Mouse (Mus musculus) myocyte (in vitro differentiated cells): ENCODE results near the gene Vps13c.

Experiments used
- E2F4 ChIP-seq: IDR thresholded peaks from one replicate; pipeline ENCODE4 v1.6.1; 2011; ENCODE audit warnings: mild to moderate bottlenecking, control low read depth, moderate library complexity; ENCODE audit not compliant: insufficient read depth
- MAX ChIP-seq: IDR thresholded peaks from one replicate; pipeline ENCODE4 v1.6.1; 2011; ENCODE audit warnings: low read depth, mild to moderate bottlenecking, control low read depth
- MYOD1 ChIP-seq, 3 experiments: IDR thresholded peaks; one replicate each; pipeline ENCODE4 v1.6.1; 2011; ENCODE audit warnings: control low read depth in 2 of 3, low read depth in 2 of 3, mild to moderate bottlenecking in 2 of 3, moderate library complexity in 1 of 3; ENCODE audit not compliant: insufficient read length in 2 of 3, control insufficient read depth in 1 of 3
- MYOG ChIP-seq, 3 experiments: IDR thresholded peaks; one replicate each; pipeline ENCODE4 v1.6.1; 2011; ENCODE audit warnings: control low read depth in 2 of 3, low read depth in 2 of 3, mild to moderate bottlenecking in 2 of 3; ENCODE audit not compliant: insufficient read length in 2 of 3, control insufficient read depth in 1 of 3, insufficient read depth in 1 of 3
- POLR2A ChIP-seq: IDR thresholded peaks from one replicate; pipeline ENCODE4 v1.6.1; 2011; ENCODE audit warnings: low read depth, mild to moderate bottlenecking, control low read depth, moderate library complexity; ENCODE audit not compliant: insufficient read length
- POLR2AphosphoS2 ChIP-seq: IDR thresholded peaks from one replicate; pipeline ENCODE4 v1.6.1; 2011; ENCODE audit warnings: low read depth, control low read depth; ENCODE audit not compliant: insufficient read length
- REST ChIP-seq: IDR thresholded peaks from one replicate; pipeline ENCODE4 v1.6.1; 2011; ENCODE audit warnings: mild to moderate bottlenecking, control low read depth, moderate library complexity; ENCODE audit not compliant: insufficient read depth, insufficient read length
- SRF ChIP-seq: IDR thresholded peaks from one replicate; pipeline ENCODE4 v1.6.1; 2011; ENCODE audit warnings: low read depth; ENCODE audit not compliant: control insufficient read depth, insufficient read length
- TCF12 ChIP-seq: IDR thresholded peaks from one replicate; pipeline ENCODE4 v1.6.1; 2011; ENCODE audit warnings: mild to moderate bottlenecking, control low read depth; ENCODE audit not compliant: poor library complexity, insufficient read depth, severe bottlenecking
- TCF3 ChIP-seq: IDR thresholded peaks from one replicate; pipeline ENCODE4 v1.6.1; 2011; ENCODE audit warnings: low read depth, control low read depth; ENCODE audit not compliant: insufficient read length
- USF1 ChIP-seq: IDR thresholded peaks from one replicate; pipeline ENCODE4 v1.6.1; 2011; ENCODE audit warnings: low read depth, mild to moderate bottlenecking, control low read depth, moderate library complexity

DNA sequence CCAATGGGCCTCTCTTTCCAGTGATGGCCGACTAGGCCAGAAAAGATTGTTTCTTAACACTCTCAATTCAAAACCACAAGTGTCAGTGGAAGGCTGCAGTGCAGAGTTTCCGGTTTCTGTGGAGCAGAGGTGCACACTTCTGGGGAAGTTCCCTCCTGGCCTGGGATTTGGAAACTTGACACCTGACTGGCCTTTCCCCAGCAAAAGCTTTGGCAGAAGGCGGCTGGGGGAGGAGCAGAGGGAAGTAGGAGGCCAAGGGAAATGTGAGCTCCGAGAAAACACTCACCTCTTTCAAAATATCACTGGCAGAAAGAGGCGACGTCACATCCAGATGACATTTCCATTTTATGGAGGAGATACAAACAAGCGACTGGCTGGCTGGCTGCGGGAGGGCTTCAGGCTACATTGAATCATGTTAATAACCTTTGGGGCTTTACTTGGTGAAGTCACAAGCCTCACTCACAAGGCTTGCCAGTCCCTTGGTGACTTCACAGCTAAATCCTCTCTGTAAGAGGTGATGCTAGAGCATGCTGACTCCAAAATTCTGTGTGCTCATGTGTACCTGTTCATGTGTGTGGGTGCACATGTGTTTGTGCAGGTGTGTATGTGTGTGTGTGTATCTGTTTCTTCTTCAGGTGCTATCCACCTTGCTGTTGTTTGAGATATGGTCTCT lies 26.4 kb upstream of the Vps13c start:
- no peak for TF ChIP-seq POLR2A
- no peak for TF ChIP-seq TCF3
- TF ChIP-seq E2F4: no peak
- no peak for TF ChIP-seq MAX
- TF ChIP-seq USF1: no peak
- no peak for TF ChIP-seq POLR2AphosphoS2
- TF ChIP-seq MYOG (IDR thresholded peaks at IDR 0.05; ENCODE audit: control insufficient read depth in 1 of 3, insufficient read depth in 1 of 3, insufficient read length in 2 of 3, low read depth in 2 of 3): no peak
- TF ChIP-seq REST: no peak
- no peak for TF ChIP-seq MYOD1 (IDR thresholded peaks at IDR 0.05; ENCODE audit: control insufficient read depth in 1 of 3, insufficient read length in 2 of 3, low read depth in 2 of 3)
- TF ChIP-seq TCF12: no peak
- no peak for TF ChIP-seq SRF
